Mouse (Mus musculus): ENCODE measurements around the gene Agpat2.

- TF ChIP-seq POLR2A (IDR thresholded peaks at IDR 0.05; ENCODE audit: insufficient read length, low read depth) (no peak), TCF12 (IDR thresholded peaks at IDR 0.05; ENCODE audit: insufficient read depth, poor library complexity, severe bottlenecking) (no peak), USF1 (IDR thresholded peaks at IDR 0.05; ENCODE audit: low read depth) (no peak), CEBPB (IDR thresholded peaks at IDR 0.05; ENCODE audit: insufficient read depth, poor library complexity, severe bottlenecking) (no peak), POLR2AphosphoS2 (IDR thresholded peaks at IDR 0.05; ENCODE audit: insufficient read length, low read depth) (no peak), MYOD1 (IDR thresholded peaks at IDR 0.05; ENCODE audit: control insufficient read depth in 1 of 3, insufficient read length in 2 of 3, low read depth in 2 of 3) (peak in 2 of 3 experiments; percentile 5 to 80), TCF3 (IDR thresholded peaks at IDR 0.05; ENCODE audit: insufficient read length, low read depth) (peak; percentile 52), SRF (IDR thresholded peaks at IDR 0.05; ENCODE audit: control insufficient read depth, insufficient read length, low read depth) (no peak), MAX (IDR thresholded peaks at IDR 0.05; ENCODE audit: low read depth) (no peak)
These were observed 3.1 kb upstream of the Agpat2 start for GRCm38 (mm10) chr2:26607056-26607910.
